Mouse (Mus musculus) testis, adult 2 months (tissue): ENCODE measurements at regions not wholly inside any gene's neighbourhood (a gene's known extent, or its start where the extent isn't known, plus 50 kb on each side); places are given as distances from the start of the nearest gene placed in this dataset.

ENCODE experiments used
- CTCF ChIP-seq: fragments of 200-500 bp; IDR thresholded peaks from 2 replicates; pipeline ENCODE4 v1.5.1; 2012; ENCODE audit warnings: low read depth, mild to moderate bottlenecking, inconsistent platforms, low read length, moderate library complexity; ENCODE audit not compliant: control insufficient read depth, insufficient read depth, insufficient replicate concordance
- POLR2A ChIP-seq: fragments of 200-500 bp; IDR thresholded peaks from 2 replicates; pipeline ENCODE4 v1.6.1; 2012; ENCODE audit warnings: low read depth, mild to moderate bottlenecking, inconsistent platforms, low read length, moderate library complexity; ENCODE audit not compliant: control insufficient read depth

DNA sequence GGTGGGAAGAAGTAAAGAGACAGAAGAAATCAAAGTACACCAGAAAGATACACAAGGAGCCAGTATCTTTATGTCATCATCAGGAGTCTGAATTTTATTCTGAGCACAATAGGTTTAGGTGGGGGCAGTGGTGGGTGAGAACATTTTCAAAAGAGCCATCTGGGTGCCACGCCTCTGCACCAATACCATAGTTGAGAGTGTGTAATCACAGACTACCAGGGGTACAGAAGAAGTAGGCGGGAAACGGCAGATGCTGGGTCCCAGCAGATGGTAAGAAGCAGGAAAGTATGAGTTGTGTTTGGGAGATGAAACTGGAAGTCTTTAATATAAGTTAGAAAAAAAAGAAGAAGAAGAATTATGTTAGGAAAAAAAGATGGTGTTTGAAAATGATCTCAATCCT is 682.7 kb upstream of the Pou3f3 start:
- TF ChIP-seq CTCF (no peak), POLR2A (no peak)
